Mouse (Mus musculus) layer of hippocampus, adult 6 months (tissue): ENCODE results near the gene Ccdc17. TPM values are rescaled to one million over a fixed set of nuclear protein-coding genes. Genes with fewer than 3 reads are reported as not detected.

Source experiments
- long read RNA-seq, 2 experiments: library from polyadenylated mRNA; unstranded; transcript quantifications; one replicate each; pipeline ENCODE4 v2.0.0; 2019 to 2020
- polyA plus RNA-seq: library from polyadenylated mRNA; unstranded; fragments of <200 nt; fragmentation: Nextera tagmentation; gene quantifications from 2 replicates; pipeline ENCODE4 v1.2.3, GENCODE M21; 2021

The Ccdc17 gene
- polyA plus RNA-seq: 1.5 and 1.6 TPM in 2 replicates
- long read RNA-seq, experiment 1, partial matches to known transcripts: 0 of 1 reads
- long read RNA-seq, experiment 1, other reads (novel, unspliced or antisense): 0 of 1 reads
- long read RNA-seq, experiment 2, transcript Ccdc17-204 (1 exons, 673 nt): major isoform, 7 of 13 reads
- long read RNA-seq, experiment 2, partial matches to known transcripts: 3 of 13 reads
- long read RNA-seq, experiment 2, other reads (novel, unspliced or antisense): 3 of 13 reads

DNA sequence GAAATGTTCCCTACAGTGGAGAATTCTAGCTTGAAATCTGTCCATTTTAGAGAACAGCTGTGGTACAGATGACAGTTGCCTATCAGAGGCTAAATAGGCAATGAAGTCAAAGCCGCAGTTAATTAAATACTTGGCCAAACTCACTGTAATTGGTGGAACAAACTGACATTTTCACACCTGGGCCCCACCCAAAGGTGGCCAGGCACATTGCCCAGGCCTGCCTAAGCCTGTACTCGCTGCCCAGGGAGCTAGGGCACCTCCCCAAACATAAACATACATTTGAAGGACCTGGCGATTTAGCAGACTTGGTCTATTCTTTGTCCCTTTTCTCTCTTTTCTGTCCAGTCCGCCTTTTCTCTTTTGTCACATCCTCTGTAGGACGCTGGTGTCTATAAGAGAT, at the start of gene Ccdc17:
Gene Ccdc17 (plus strand): TSS at position 276 of the 400 bp plus-strand sequence.

DNA sequence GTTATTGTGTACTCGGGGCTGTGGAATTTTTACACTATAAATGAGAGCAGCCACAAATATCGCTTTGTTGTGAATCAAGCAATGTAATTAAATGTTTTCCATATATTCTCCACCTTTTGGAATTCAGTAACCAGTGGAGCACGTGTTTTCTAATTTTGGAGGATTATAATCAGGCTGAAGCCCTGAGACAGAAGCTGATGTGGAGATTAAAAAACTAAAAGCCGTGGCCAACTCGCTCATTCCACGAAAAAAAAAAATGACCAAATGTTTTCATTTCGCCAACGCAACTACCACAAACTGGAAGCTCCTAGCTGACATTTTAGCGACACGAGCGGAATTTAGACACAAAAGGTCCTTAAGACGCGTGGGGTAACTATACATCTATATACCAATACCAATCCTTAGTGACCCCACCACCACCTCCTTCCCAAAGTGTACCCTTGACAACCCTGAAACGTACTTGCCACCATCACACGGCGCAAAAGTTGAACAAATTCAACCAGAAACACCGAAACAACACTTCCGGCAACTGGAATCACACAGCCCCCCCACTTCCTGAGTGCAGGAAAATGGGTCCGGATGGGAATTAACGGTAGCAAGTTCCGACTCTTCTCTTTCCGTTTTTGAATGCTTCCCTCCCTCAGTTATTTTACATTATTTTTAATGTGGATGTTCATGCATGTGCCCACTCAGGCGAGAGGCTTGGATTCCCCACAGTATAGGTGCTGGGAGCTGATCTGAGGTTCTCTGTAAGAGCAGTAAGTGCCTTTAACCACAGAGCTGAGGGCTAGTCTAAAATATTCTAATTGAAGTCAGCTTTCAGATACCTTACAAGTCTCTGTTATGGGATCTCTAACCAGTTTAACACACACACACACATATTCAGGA, 40.8 kb upstream of the Ccdc17 start, which contains the start of gene Tmem69:
Gene Tmem69 (minus strand): TSS at position 524 of the 888 bp plus-strand sequence.

DNA sequence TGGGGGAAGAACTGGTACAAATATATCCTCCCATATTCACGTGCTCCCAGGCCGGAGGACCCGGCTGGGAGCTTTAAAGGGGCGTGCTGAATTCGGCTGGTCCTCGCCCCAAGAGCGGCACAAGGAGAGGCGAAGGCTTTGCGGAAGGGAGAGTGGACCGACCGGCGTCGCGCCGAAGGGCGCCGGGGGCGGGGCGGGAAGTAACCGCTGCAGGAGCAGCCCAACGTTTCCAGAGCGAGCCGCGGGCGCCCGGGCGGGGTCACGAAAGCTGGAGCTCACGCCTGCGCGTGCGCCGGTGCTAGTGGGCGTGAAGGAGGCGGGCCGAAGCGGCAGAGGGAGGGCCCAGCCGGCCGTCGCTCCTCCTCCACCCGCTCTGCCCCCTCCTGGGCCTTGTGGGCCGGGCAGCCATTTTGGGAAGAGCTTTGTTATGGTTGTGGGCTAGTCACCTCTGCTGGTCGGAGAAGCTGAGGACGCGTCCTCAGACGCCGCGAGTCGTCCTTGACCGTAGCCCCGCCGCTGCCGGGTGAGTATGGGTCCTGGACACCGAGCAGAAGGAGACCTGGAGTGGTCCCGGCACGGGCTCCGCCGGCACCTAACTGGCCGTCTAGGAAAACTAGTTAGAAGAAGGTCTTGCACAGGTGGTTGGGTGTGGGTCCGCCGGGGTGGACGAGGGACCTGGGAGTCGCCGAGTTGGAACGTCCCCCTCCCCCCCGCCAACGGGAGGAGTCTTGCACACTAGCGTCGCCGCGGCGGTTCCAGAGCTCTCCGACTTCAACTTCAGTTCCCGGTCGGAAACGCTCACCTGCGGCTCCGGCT, 38.9 kb upstream of the Ccdc17 start, which contains the start of gene Gpbp1l1:
Gene Gpbp1l1 (plus strand): TSS at position 353 of the 816 bp plus-strand sequence.

GRCm38 (mm10) chr4:116627722-116628662, 31.5 kb downstream of the Ccdc17 start, which contains the start of gene Nasp:
Gene Nasp, minus strand, starts transcription at chr4:116627941.

Other genes with a start within 250 kb of the Ccdc17 start
- 9.2 and 9.7 TPM in 2 replicates for gene Mast2, start 132.5 kb upstream of the Ccdc17 start, polyA plus RNA-seq
- gene Ipp, start 89.1 kb upstream of the Ccdc17 start, polyA plus RNA-seq: 2.5 and 3.9 TPM in 2 replicates
- 4.8 and 5.9 TPM in 2 replicates for gene Tmem69, start 40.7 kb upstream of the Ccdc17 start, polyA plus RNA-seq
- 3.2 and 4.1 TPM in 2 replicates for gene Gpbp1l1, start 39.0 kb upstream of the Ccdc17 start, polyA plus RNA-seq
- gene Nasp, start 31.3 kb downstream of the Ccdc17 start, polyA plus RNA-seq: 4.6 and 4.9 TPM in 2 replicates
- 568 and 595 TPM in 2 replicates for gene Akr1a1, start 55.0 kb downstream of the Ccdc17 start, polyA plus RNA-seq
- gene Prdx1, start 88.9 kb downstream of the Ccdc17 start, polyA plus RNA-seq: 629 and 803 TPM in 2 replicates
- gene Mmachc, start 111.8 kb downstream of the Ccdc17 start, polyA plus RNA-seq: 10.3 and 13.6 TPM in 2 replicates
- gene Ccdc163, start 111.9 kb downstream of the Ccdc17 start, polyA plus RNA-seq: 1.7 and 2.1 TPM in 2 replicates
- 1.9 and 2.0 TPM in 2 replicates for gene Tesk2, start 124.3 kb downstream of the Ccdc17 start, polyA plus RNA-seq
- 10.1 TPM in 2 replicates for gene Toe1, start 211.0 kb downstream of the Ccdc17 start, polyA plus RNA-seq
- 0.97 and 1.1 TPM in 2 replicates for gene Mutyh, start 211.1 kb downstream of the Ccdc17 start, polyA plus RNA-seq
- 4.5 and 5.4 TPM in 2 replicates for gene Hpdl, start 225.1 kb downstream of the Ccdc17 start, polyA plus RNA-seq